Mouse (Mus musculus): ENCODE data around the gene Cd2bp2. TPM values are rescaled to one million over a fixed set of nuclear protein-coding genes. Genes with fewer than 3 reads are reported as not detected.

The Cd2bp2 gene
- polyA plus RNA-seq, 1 experiment from 2014 or later: 82.1 TPM

DNA sequence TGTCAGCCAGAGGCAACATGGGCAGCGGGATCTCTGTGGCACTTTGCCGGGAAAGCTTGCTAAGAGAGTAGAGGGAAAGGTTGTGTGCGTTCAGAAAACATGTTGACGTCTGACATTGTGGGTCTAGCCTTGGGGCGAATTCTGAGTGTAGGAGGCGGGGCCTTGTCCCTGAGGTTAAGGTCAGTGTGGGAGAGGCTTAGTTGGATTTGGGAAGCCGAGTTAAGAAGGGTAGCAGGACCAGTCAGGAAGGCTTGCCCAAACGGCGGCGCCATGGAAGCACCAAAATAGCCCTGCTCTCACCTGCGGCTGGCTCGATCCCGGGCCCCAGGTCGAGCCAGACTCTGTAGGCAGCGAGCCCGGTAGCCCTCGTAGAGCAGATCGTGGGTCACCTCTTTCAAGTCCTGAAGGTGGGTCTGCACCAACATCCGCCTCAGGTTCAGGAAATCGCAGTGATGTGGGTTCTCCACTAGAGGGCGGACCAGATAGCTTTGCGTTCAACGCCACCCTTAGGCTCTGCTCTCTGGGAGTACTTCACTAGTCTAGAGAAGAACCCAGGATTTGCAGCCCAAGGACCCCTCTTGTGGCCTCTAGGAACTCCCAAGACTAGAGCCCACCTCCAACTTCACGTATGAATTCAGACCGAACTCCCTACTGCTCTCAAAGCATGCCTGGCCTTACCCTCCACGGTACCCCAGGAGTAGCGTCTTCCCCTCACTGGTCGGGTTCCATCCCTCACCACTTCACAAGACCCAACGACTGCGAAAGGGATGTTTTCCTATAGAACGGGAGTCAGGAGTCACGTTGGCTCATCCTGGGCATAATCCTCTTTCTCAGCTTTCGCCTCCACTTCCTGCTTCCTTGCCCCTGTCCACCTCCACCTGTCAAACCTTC lies 19.4 kb upstream of the Cd2bp2 start:
- WGBS: 30% methylated on average over 33 of the region's 33 CpGs
- Histone ChIP-seq H3K4me1 (peaks cover 7% of the 10 kb centered on the region; the same call in 1 of the 2 replicates), H3K36me3 (replicated peaks) (no peaks in the 10 kb centered on the region), H3K27ac (no peak overlapping the region), H3K9ac (0 out of 2 replicates have a peak overlapping the region, but pooled peaks have one; percentile 10), H3K4me2 (peak overlapping the region; percentile 47), H3K9me3 (no peaks in the 10 kb centered on the region), H3K27me3 (replicated peaks) (0 out of 2 replicates have a peak, but pooled peaks cover 4% of the 10 kb centered on the region), H3K4me3 (peak overlapping the region; percentile 21; the same call in 1 of the 2 replicates)
- no peak for ATAC-seq (replicated peaks)

DNA sequence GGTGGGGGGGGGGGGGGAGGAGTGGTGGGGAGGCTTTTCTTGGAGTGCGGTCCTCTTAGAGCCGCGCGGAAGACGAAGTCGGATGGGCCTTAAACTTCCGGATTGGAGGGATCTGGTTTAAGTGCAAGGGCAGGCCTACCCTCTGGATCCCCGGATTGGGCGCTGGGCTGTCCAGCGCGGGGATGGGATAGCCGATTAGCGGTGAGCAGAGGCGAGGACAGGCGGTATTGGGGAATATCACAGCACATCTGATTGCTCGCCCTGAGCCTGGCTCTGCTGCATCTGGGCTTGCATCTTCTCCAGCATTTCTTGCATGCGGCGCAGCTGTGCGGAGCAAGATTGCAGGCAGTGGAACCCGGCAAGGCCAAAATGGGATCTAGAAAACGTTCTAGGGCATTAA lies 18.7 kb upstream of the Cd2bp2 start:
- Histone ChIP-seq H3K4me2 (0 out of 2 replicates have a peak overlapping the region, but pooled peaks have one; percentile 47), H3K9me3 (no peaks in the 10 kb centered on the region), H3K4me1 (peaks cover 12% of the 10 kb centered on the region), H3K4me3 (no peak overlapping the region), H3K36me3 (replicated peaks) (no peaks in the 10 kb centered on the region), H3K9ac (no peak overlapping the region), H3K27me3 (replicated peaks) (0 out of 2 replicates have a peak, but pooled peaks cover 4% of the 10 kb centered on the region), H3K27ac (no peak overlapping the region)
- 35% methylated on average over 21 of the region's 21 CpGs for WGBS
- ATAC-seq (replicated peaks): no peak

DNA sequence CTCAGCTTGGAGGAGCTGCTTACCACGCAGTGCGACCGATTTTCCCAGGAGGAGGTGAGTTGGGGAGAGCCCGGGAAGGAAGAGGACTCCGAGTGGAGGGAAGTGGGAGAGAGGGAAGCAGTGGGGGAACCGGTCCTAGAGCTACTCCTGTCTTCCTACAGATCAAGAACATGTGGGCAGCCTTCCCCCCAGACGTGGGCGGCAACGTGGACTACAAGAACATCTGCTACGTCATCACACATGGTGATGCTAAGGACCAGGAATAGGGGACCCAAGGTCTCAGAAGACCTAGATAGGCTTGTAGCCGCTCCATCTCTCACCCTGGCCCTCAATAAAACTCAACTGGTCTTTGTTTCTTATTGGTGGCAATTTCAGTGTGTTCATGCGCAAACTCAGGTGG lies 18.1 kb upstream of the Cd2bp2 start:
- Histone ChIP-seq H3K4me3 (no peak overlapping the region), H3K27ac (no peak overlapping the region), H3K9me3 (no peaks in the 10 kb centered on the region), H3K4me2 (no peak overlapping the region), H3K9ac (no peak overlapping the region), H3K27me3 (replicated peaks) (0 out of 2 replicates have a peak, but pooled peaks cover 4% of the 10 kb centered on the region), H3K36me3 (replicated peaks) (no peaks in the 10 kb centered on the region), H3K4me1 (peaks cover 16% of the 10 kb centered on the region)
- WGBS: 57% methylated on average over 12 of the region's 12 CpGs
- ATAC-seq (replicated peaks): no peak

DNA sequence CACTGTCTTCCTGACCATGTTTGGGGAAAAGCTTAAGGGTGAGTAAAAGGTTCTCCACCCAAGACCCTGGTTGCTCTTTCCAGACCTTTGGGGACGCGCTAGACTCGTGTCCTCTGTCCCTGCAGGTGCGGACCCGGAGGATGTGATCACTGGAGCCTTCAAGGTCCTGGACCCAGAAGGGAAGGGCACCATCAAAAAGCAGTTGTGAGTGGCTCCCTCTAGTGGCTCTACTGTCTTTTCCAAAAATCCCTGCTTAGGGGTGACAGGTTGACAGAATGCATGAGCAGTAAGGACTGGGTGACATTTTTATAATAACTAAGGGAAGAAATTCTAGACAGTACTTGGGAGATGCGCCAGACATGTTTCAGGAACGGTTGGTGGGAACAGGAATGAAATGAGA lies 17.6 kb upstream of the Cd2bp2 start:
- H3K27ac ChIP-seq: no peak overlapping the region
- WGBS: 42% methylated on average over 7 of the region's 7 CpGs
- H3K9me3 ChIP-seq: no peaks in the 10 kb centered on the region
- H3K9ac ChIP-seq: no peak overlapping the region
- 0 out of 2 replicates have a peak, but pooled peaks cover 4% of the 10 kb centered on the region for H3K27me3 ChIP-seq (replicated peaks)
- no peak for ATAC-seq (replicated peaks)
- H3K36me3 ChIP-seq (replicated peaks): no peaks in the 10 kb centered on the region
- no peak overlapping the region for H3K4me2 ChIP-seq
- no peak overlapping the region for H3K4me3 ChIP-seq
- H3K4me1 ChIP-seq: peaks cover 16% of the 10 kb centered on the region

- Histone ChIP-seq H3K27me3 (replicated peaks) (0 out of 2 replicates have a peak, but pooled peaks cover 4% of the 10 kb centered on the region), H3K27ac (no peak overlapping the region), H3K4me1 (peaks cover 18% of the 10 kb centered on the region), H3K9ac (no peak overlapping the region), H3K4me2 (no peak overlapping the region), H3K4me3 (no peak overlapping the region), H3K36me3 (replicated peaks) (no peaks in the 10 kb centered on the region), H3K9me3 (no peaks in the 10 kb centered on the region)
- WGBS: 88% methylated on average over 12 of the region's 12 CpGs
- no peak for ATAC-seq (replicated peaks)
Observed at GRCm38 (mm10) chr7:127212432-127213250, 16.8 kb upstream of the Cd2bp2 start.

GRCm38 (mm10) chr7:127211014-127211745 lies 15.3 kb upstream of the Cd2bp2 start:
- WGBS: 74% methylated on average over 5 of the region's 5 CpGs
- no peak overlapping the region for H3K9ac ChIP-seq
- H3K36me3 ChIP-seq (replicated peaks): no peaks in the 10 kb centered on the region

DNA sequence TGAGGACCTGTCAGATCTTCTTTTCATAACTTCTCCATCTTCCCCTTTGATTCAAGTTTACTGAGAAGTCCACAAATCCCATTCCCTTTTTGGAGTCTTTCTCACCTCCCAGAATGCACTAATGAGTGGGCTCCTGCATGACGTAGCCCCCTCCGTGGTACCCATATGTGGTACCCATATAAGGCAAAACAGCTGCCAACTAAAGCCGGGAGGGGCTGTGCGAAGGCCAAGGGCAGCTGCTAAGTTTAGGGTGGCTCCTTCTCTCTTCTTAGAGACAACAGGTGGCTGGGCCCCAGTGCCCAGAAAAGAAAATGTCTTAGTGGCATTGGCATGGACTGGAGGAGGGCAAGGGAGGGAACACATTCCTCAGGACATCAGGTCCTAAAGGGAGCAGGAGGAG lies 14.4 kb upstream of the Cd2bp2 start:
- ATAC-seq (replicated peaks): no peak
- Histone ChIP-seq H3K4me3 (no peak overlapping the region), H3K4me2 (no peak overlapping the region), H3K36me3 (replicated peaks) (no peaks in the 10 kb centered on the region), H3K27ac (no peak overlapping the region), H3K9me3 (no peaks in the 10 kb centered on the region), H3K4me1 (peaks cover 40% of the 10 kb centered on the region), H3K27me3 (replicated peaks) (0 out of 2 replicates have a peak, but pooled peaks cover 4% of the 10 kb centered on the region), H3K9ac (no peak overlapping the region)
- WGBS: 94% methylated on average over 4 of the region's 4 CpGs

More at GRCm38 (mm10) chr7:127211014-127211745, 15.3 kb upstream of the Cd2bp2 start:
- 0 out of 2 replicates have a peak, but pooled peaks cover 4% of the 10 kb centered on the region for H3K27me3 ChIP-seq (replicated peaks)
- ATAC-seq (replicated peaks): no peak
- no peaks in the 10 kb centered on the region for H3K9me3 ChIP-seq
- peaks cover 33% of the 10 kb centered on the region for H3K4me1 ChIP-seq
- no peak overlapping the region for H3K27ac ChIP-seq
- H3K4me2 ChIP-seq: no peak overlapping the region
- no peak overlapping the region for H3K4me3 ChIP-seq

- WGBS: 81% methylated on average over 5 of the region's 5 CpGs
- peak overlapping the region; percentile 90 for H3K27ac ChIP-seq
- H3K9me3 ChIP-seq: no peaks in the 10 kb centered on the region
- no peaks in the 10 kb centered on the region for H3K36me3 ChIP-seq (replicated peaks)
- peak overlapping the region; percentile 33; the same call in 1 of the 2 replicates for H3K9ac ChIP-seq
- no peak overlapping the region for H3K4me3 ChIP-seq
- ATAC-seq (replicated peaks): no peak
- H3K27me3 ChIP-seq (replicated peaks): 0 out of 2 replicates have a peak, but pooled peaks cover 4% of the 10 kb centered on the region
- peak overlapping the region; percentile 73 for H3K4me2 ChIP-seq
- H3K4me1 ChIP-seq: peaks cover 40% of the 10 kb centered on the region
Observed at GRCm38 (mm10) chr7:127209851-127210250, 14.0 kb upstream of the Cd2bp2 start.

DNA sequence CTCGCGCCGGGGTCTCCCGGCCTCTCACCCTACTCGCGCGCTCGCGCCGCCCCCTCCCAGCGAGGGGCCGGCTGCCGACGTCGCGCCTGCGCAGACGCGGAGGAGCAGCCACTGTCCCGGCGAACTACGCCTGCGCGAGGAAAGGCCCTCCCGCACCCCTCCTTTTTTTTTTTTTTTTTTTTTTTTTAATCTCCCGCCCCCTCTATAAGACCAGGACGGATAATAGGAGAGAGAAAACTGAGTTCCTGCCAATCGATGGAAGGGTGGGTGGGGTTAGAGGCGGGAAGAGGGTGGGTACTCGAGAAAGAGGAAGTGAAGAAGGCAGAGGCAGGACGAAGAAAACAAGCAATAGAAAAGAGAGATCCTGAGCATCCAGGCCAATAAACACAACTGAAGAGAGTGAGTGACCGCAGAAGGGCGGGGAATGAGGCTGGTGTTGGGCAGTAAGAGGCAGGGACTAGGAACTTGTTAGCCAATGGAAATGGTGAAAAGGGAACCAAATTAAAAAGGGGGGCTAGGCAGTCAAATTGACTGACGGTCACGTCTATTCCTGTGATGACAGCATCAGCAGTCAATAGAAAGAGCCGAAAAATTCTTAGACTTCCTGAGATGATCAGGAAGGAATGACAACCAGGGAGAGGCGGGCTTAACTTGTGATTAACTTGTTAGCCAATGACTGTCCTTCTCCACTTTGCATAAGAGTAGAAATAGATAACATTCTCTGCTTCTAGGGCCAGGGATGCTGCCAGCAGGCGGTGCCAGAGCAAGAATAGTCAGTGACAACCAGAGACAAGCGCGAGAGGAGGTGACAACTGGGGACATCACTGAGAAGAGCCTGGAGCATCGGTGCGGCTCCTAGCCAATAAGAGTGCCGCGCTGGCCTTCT lies 12.9 kb upstream of the Cd2bp2 start, which contains the start of gene Mylpf:
Gene Mylpf, plus strand, starts transcription at position 338 of the 886 bp plus-strand sequence.
- Histone ChIP-seq H3K9ac (peak within 1 kb of the TSS; percentile 97), H3K27ac (peak within 1 kb of the TSS; percentile 90), H3K4me2 (peak within 1 kb of the TSS; percentile 99), H3K36me3 (replicated peaks) (0 out of 2 replicates have a peak, but pooled peaks cover under 1% of the 10 kb centered on the region), H3K9me3 (no peaks in the 10 kb centered on the region), H3K4me3 (peak within 1 kb of the TSS; percentile 98), H3K27me3 (replicated peaks) (0 out of 2 replicates have a peak, but pooled peaks cover 1% of the 10 kb centered on the region), H3K4me1 (peaks cover 42% of the 10 kb centered on the region)
- ATAC-seq (replicated peaks): peak; percentile 96
- under 1% methylated on average over 44 of the region's 44 CpGs for WGBS

- peak within 1 kb of the TSS; percentile 98 for H3K4me3 ChIP-seq
- H3K9me3 ChIP-seq: no peaks in the 10 kb centered on the region
- no peaks in the 10 kb centered on the region for H3K27me3 ChIP-seq (replicated peaks)
- H3K27ac ChIP-seq: peak within 1 kb of the TSS; percentile 90
- ATAC-seq (replicated peaks): peak; percentile 21; the same call in 1 of the 2 replicates
- 0 out of 2 replicates have a peak, but pooled peaks cover 5% of the 10 kb centered on the region for H3K36me3 ChIP-seq (replicated peaks)
- peaks cover 42% of the 10 kb centered on the region for H3K4me1 ChIP-seq
- peak within 1 kb of the TSS; percentile 97 for H3K9ac ChIP-seq
- H3K4me2 ChIP-seq: peak within 1 kb of the TSS; percentile 99
- WGBS: 1% methylated on average over 40 of the region's 44 CpGs
Observed at GRCm38 (mm10) chr7:127208295-127208552, 12.4 kb upstream of the Cd2bp2 start, which contains the start of gene Tbc1d10b. Tbc1d10b (minus strand) TSS chr7:127208468.

All from midbrain, embryonic 15.5 days (tissue).